Mouse (Mus musculus): ENCODE results near the gene Nr6a1.

- no peak for TF ChIP-seq POLR2A (IDR thresholded peaks at IDR 0.05; ENCODE audit: insufficient read length, low read depth)
- TF ChIP-seq USF1 (IDR thresholded peaks at IDR 0.05; ENCODE audit: low read depth) = no peak
- TF ChIP-seq REST (IDR thresholded peaks at IDR 0.05; ENCODE audit: insufficient read depth, insufficient read length) = no peak
- TF ChIP-seq TCF12 (IDR thresholded peaks at IDR 0.05; ENCODE audit: insufficient read depth, poor library complexity, severe bottlenecking) = no peak
- TF ChIP-seq MAX (IDR thresholded peaks at IDR 0.05; ENCODE audit: low read depth) = peak; percentile 51
- TF ChIP-seq MYOD1 (IDR thresholded peaks at IDR 0.05; ENCODE audit: control insufficient read depth in 1 of 3, insufficient read length in 2 of 3, low read depth in 2 of 3) = no peak
- TF ChIP-seq CEBPB (IDR thresholded peaks at IDR 0.05; ENCODE audit: insufficient read depth, poor library complexity, severe bottlenecking) = peak; percentile 78
- no peak for TF ChIP-seq E2F4 (IDR thresholded peaks at IDR 0.05; ENCODE audit: insufficient read depth)
- no peak for TF ChIP-seq POLR2AphosphoS2 (IDR thresholded peaks at IDR 0.05; ENCODE audit: insufficient read length, low read depth)
- TF ChIP-seq MYOG (IDR thresholded peaks at IDR 0.05; ENCODE audit: control insufficient read depth in 1 of 3, insufficient read depth in 1 of 3, insufficient read length in 2 of 3, low read depth in 2 of 3) = no peak
- TF ChIP-seq TCF3 (IDR thresholded peaks at IDR 0.05; ENCODE audit: insufficient read length, low read depth) = no peak
Observed at GRCm38 (mm10) chr2:38787338-38787737, 140.2 kb downstream of the Nr6a1 start.

Data from myocyte (in vitro differentiated cells).